Mouse (Mus musculus): Measurements from ENCODE around the gene Tor1a. TPM values are rescaled to one million over a fixed set of nuclear protein-coding genes. Genes with fewer than 3 reads are reported as not detected.

Tor1a gene
- 6.2 TPM for polyA plus RNA-seq (2014; fragmentation: Illumina TruSeq; extraction: RNeasy Lipid Tissue Mini Kit (QIAGEN cat#74804))

DNA sequence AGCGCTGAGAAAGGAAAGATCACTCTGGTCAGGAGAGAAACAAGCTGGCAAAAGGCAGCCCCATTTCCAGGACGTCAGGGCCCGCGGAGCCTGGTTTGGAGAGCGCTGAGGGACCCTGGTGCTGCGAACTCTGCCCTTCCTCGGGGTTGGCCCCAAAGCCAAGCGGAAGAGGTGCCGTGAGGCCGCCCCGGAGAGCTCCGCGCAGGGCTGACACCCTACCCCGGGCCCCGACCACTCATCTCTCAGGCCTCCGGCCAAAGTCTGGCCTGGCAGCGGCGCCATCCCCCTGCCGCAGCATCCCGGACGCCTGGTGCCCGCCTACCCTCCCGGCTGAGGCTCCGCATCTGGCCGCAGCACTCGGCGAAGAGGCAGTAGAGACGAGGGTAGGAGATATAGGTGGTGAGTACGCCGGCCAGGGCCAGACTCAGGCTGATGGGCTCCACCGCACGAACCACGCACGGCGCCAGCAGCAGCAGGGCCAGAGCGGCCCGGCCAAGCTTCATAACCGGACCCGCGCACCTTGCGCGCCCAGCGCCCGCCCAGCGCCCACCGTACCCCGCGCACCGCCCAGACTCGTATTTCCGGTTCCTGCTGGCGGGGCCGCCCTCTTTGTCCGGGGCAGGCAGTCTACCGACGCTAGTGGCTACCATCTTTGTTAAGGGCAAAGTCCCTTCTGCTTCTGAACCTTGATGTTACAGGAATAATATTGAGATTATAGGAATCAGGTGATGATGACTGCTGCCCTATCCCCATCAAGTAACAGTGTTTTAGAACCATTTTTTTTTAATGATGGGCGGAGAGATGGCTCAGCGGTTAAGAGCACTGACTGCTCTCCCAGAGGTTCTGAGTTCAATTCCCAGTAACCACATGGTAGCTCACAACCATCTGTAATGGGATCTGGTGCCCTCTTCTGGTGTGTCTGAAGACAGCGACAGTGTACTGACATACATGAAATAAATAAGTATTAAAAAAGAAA, at the start of gene Tor1a:
Tor1a (minus strand) TSS at position 582 of the 976 bp plus-strand sequence.

DNA sequence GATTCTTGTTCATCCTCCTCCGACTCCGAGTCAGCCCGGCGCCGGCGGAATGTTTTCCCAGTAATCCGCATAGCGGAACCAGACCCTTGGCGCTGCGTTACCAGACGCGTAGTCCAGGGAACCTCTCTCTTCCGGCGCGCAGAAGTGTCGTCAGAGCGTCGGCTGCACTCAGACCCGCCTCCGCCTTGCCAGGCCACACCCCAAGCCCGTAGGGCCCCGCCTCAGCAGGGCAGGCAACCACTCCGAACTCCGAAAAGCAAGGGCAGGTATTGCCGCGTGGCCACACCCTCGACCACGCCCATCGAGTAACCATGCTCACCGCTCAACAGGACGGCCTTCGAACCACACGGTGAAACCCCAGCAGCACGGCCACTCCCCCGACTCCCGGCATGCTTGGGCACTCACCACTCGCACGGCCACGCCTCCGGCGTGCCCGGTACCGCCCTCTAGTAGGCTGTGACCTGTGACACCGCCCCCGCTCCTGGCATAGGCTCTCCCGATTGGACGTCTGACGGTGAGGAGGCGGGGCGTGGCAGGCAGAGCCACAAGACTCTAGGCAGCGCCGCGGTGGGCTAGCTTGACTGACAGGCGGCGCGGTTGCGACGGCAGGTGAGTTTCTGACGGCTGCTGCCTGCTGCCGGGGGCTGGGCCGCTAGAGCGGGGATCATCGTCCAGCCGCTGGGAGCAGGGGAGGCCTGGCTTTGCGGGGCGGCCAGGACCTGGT, 14.2 kb upstream of the Tor1a start, which contains the start of the genes BC005624 and Usp20:
BC005624 (minus strand) TSS at position 412 of the 724 bp plus-strand sequence.
Usp20 (plus strand) TSS at position 490 of the 724 bp plus-strand sequence.

DNA sequence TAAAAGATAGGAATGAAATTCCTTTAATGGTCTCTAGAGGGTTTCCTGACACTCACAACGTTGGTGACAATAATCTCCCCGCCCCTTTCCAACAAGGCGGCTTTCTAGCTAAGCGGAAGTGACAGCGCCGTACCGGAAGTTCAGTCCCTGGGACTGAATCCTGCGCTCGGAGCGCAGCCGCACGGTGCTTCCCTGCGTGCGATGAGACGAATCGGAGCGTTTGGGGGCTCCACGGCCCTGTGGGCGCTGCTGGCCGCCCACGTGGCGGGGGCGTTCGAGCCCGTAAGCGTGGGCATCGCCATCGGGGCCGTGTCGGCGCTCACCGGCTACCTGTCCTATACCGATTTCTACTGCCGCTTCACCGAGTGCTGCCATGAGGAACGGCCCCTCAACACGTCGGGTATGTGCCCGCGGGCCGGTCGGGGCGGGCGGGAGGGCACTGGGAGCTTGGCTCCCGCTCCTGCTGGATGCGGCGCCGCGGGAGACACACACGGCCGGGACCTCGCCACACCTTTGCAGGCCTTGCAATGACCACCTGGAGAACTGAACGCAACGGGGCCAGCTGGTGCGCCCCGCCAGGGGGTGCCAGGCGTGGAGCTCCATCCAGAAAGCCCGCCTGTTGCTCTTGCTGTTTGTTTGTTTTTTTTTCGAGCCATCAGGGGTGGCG, 14.8 kb downstream of the Tor1a start, which contains the start of gene Tor1b:
Tor1b (plus strand) TSS at position 136 of the 667 bp plus-strand sequence.

DNA sequence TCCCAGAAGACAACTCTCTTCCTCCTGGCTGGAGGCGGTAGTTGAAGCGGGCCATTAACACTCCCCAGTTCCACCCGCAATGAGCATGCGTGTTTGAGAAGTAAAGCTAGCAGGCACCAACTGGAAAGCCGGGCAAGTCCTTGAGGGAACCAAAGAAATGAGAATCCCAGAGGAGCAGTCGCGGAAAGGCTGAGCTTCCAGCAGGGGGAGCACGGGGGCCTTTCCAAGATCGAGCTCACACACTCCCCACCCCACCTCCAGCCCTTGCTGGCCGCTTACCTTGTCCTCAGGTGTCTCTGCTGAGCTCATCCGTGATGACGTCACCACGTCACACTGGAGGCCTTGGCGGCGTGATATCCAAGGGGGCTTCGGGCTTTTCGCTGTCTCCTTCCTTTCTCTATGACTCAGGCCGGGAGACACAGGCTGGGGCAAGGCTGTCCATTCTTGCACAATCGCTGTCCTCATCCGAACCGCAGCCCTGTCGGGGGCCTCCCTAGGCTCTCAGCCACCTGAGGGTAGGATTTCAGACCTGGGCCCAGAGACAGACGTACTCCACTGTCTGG, 38.2 kb downstream of the Tor1a start, which contains the start of gene Ptges:
Ptges (minus strand) TSS at position 381 of the 563 bp plus-strand sequence.

Other genes starting within 250 kb of the Tor1a start
- gene 1700001O22Rik, start 164.3 kb downstream of the Tor1a start, polyA plus RNA-seq (2014; fragmentation: Illumina TruSeq; extraction: RNeasy Lipid Tissue Mini Kit (QIAGEN cat#74804)) = not detected
- gene Ntmt1, start 160.1 kb downstream of the Tor1a start, polyA plus RNA-seq (2014; fragmentation: Illumina TruSeq; extraction: RNeasy Lipid Tissue Mini Kit (QIAGEN cat#74804)) = not detected
- gene Asb6, start 137.6 kb downstream of the Tor1a start, polyA plus RNA-seq (2014; fragmentation: Illumina TruSeq; extraction: RNeasy Lipid Tissue Mini Kit (QIAGEN cat#74804)) = not detected
- gene Prrx2, start 133.0 kb downstream of the Tor1a start, polyA plus RNA-seq (2014; fragmentation: Illumina TruSeq; extraction: RNeasy Lipid Tissue Mini Kit (QIAGEN cat#74804)) = not detected
- 36.3 TPM for gene Ptges, start 38.1 kb downstream of the Tor1a start, polyA plus RNA-seq (2014; fragmentation: Illumina TruSeq; extraction: RNeasy Lipid Tissue Mini Kit (QIAGEN cat#74804))
- gene Tor1b, start 15.0 kb downstream of the Tor1a start, polyA plus RNA-seq (2014; fragmentation: Illumina TruSeq; extraction: RNeasy Lipid Tissue Mini Kit (QIAGEN cat#74804)) = 20.4 TPM
- 14.5 TPM for gene BC005624, start 14.3 kb upstream of the Tor1a start, polyA plus RNA-seq (2014; fragmentation: Illumina TruSeq; extraction: RNeasy Lipid Tissue Mini Kit (QIAGEN cat#74804))
- gene Usp20, start 14.3 kb upstream of the Tor1a start, polyA plus RNA-seq (2014; fragmentation: Illumina TruSeq; extraction: RNeasy Lipid Tissue Mini Kit (QIAGEN cat#74804)) = 0.60 TPM
- 39.0 TPM for gene Fnbp1, start 174.1 kb upstream of the Tor1a start, polyA plus RNA-seq (2014; fragmentation: Illumina TruSeq; extraction: RNeasy Lipid Tissue Mini Kit (QIAGEN cat#74804))
- 43.7 TPM for gene Gpr107, start 184.4 kb upstream of the Tor1a start, polyA plus RNA-seq (2014; fragmentation: Illumina TruSeq; extraction: RNeasy Lipid Tissue Mini Kit (QIAGEN cat#74804))